Mouse (Mus musculus) MEL (cell line): Measurements from ENCODE around the gene Dapk2. TPM values are rescaled to one million over a fixed set of nuclear protein-coding genes. Genes with fewer than 3 reads are reported as not detected.
A peak's percentile ranks its signal among the peaks of the same experiment; 100 is the strongest.

Experiments
- DNase-seq: peaks from one replicate; pipeline ENCODE4 v3.0.0; 2011; ENCODE audit warnings: low read depth, low spot score
- H3K27ac ChIP-seq: 2 replicates; pipeline ENCODE4 v1.5.1; 2012; ENCODE audit warnings: low read depth, mild to moderate bottlenecking, control low read depth, low read length, moderate library complexity; ENCODE audit not compliant: control insufficient read depth
- H3K27me3 ChIP-seq, 2 experiments: fragments of 150-350 bp in 1 of 2; sonication (generic) in 1 of 2; 2 replicates each; pipeline ENCODE4 v1.6.1; 2012; ENCODE audit warnings: low read length in 2 of 2, mild to moderate bottlenecking in 2 of 2, improper control_type of control experiment in 1 of 2, moderate library complexity in 1 of 2; ENCODE audit not compliant: insufficient read depth in 2 of 2, control insufficient read depth in 1 of 2
- H3K36me3 ChIP-seq, 2 experiments: 2 replicates each; pipeline ENCODE4 v1.6.1; 2012 to 2014; ENCODE audit warnings: low read length in 2 of 2, improper control_type of control experiment in 1 of 2, inconsistent platforms in 1 of 2, mild to moderate bottlenecking in 1 of 2; ENCODE audit not compliant: insufficient read depth in 2 of 2, control insufficient read depth in 1 of 2
- H3K4me1 ChIP-seq, 2 experiments: fragments of 150-350 bp in 1 of 2; sonication (generic) in 1 of 2; 2 replicates each; pipeline ENCODE4 v1.6.1; 2012; ENCODE audit warnings: low read length in 2 of 2, improper control_type of control experiment in 1 of 2, mild to moderate bottlenecking in 1 of 2; ENCODE audit not compliant: insufficient read depth in 2 of 2, control insufficient read depth in 1 of 2
- H3K4me3 ChIP-seq, 2 experiments: fragments of 150-350 bp in 1 of 2; sonication (generic) in 1 of 2; 2 replicates each; pipeline ENCODE4 v1.5.1; 2012; ENCODE audit warnings: low read depth in 2 of 2, low read length in 2 of 2, mild to moderate bottlenecking in 2 of 2, moderate library complexity in 2 of 2, control low read depth in 1 of 2, improper control_type of control experiment in 1 of 2; ENCODE audit not compliant: control insufficient read depth in 1 of 2, insufficient read depth in 1 of 2
- H3K79me2 ChIP-seq: 2 replicates; pipeline ENCODE4 v1.6.1; 2012; ENCODE audit warnings: mild to moderate bottlenecking, low read length, moderate library complexity; ENCODE audit not compliant: control insufficient read depth, poor library complexity, insufficient read depth
- H3K9ac ChIP-seq: 2 replicates; pipeline ENCODE4 v1.6.1; 2012; ENCODE audit warnings: low read depth, mild to moderate bottlenecking, control low read depth, low read length, moderate library complexity; ENCODE audit not compliant: control insufficient read depth, poor library complexity, severe bottlenecking
- H3K9me3 ChIP-seq: fragments of 150-350 bp; sonication (generic); replicated peaks from 2 replicates; pipeline ENCODE4 v1.6.1; 2012; ENCODE audit warnings: mild to moderate bottlenecking, low read length, improper control_type of control experiment, moderate library complexity; ENCODE audit not compliant: insufficient read depth
- BHLHE40 ChIP-seq: IDR thresholded peaks from 2 replicates; pipeline ENCODE4 v1.6.1; 2012; ENCODE audit warnings: low read depth, mild to moderate bottlenecking, inconsistent platforms, low read length, improper control_type of control experiment, borderline replicate concordance
- CHD2 ChIP-seq: IDR thresholded peaks from 2 replicates; pipeline ENCODE4 v1.6.1; 2011; ENCODE audit warnings: low read length, improper control_type of control experiment
- CTCF ChIP-seq, 3 experiments: IDR thresholded peaks in 2 of 3; conservative IDR thresholded peaks in 1 of 3; 2 replicates each; pipeline ENCODE4 v1.5.1; 2011 to 2012; ENCODE audit warnings: low read length in 3 of 3, low read depth in 2 of 3, mild to moderate bottlenecking in 2 of 3, improper control_type of control experiment in 1 of 3, inconsistent platforms in 1 of 3, mixed read lengths in 1 of 3, moderate library complexity in 1 of 3; ENCODE audit not compliant: control insufficient read depth in 1 of 3, insufficient read depth in 1 of 3, poor library complexity in 1 of 3, severe bottlenecking in 1 of 3
- E2F4 ChIP-seq: IDR thresholded peaks from 2 replicates; pipeline ENCODE4 v1.6.1; 2011; ENCODE audit warnings: low read depth, low read length, improper control_type of control experiment, borderline replicate concordance
- ELF1 ChIP-seq: IDR thresholded peaks from 2 replicates; pipeline ENCODE4 v1.6.1; 2014; ENCODE audit warnings: low read depth, mild to moderate bottlenecking, inconsistent platforms, low read length, improper control_type of control experiment, moderate library complexity
- EP300 ChIP-seq, 2 experiments: IDR thresholded peaks; 2 replicates each; pipeline ENCODE4 v1.6.1; 2011; ENCODE audit warnings: improper control_type of control experiment in 2 of 2, low read length in 2 of 2, low read depth in 1 of 2, mild to moderate bottlenecking in 1 of 2
- ETS1 ChIP-seq: IDR thresholded peaks from 2 replicates; pipeline ENCODE4 v1.6.1; 2012; ENCODE audit warnings: low read depth, mild to moderate bottlenecking, inconsistent platforms, low read length, improper control_type of control experiment, moderate library complexity
- GABPA ChIP-seq: IDR thresholded peaks from 2 replicates; pipeline ENCODE4 v1.6.1; 2012; ENCODE audit warnings: low read depth, mild to moderate bottlenecking, inconsistent platforms, low read length, improper control_type of control experiment, moderate library complexity
- GATA1 ChIP-seq: IDR thresholded peaks from 2 replicates; pipeline ENCODE4 v1.6.1; 2011; ENCODE audit warnings: low read depth, low read length, improper control_type of control experiment
- HCFC1 ChIP-seq: IDR thresholded peaks from 2 replicates; pipeline ENCODE4 v1.6.1; 2012; ENCODE audit warnings: low read depth, mild to moderate bottlenecking, inconsistent platforms, low read length, improper control_type of control experiment, moderate library complexity
- JUND ChIP-seq: IDR thresholded peaks from 2 replicates; pipeline ENCODE4 v1.6.1; 2011; ENCODE audit warnings: low read depth, mild to moderate bottlenecking, improper control_type of control experiment, low read length
- MAZ ChIP-seq: IDR thresholded peaks from 2 replicates; pipeline ENCODE4 v1.6.1; 2012; ENCODE audit warnings: low read depth, mild to moderate bottlenecking, inconsistent platforms, low read length, improper control_type of control experiment
- MXI1 ChIP-seq: IDR thresholded peaks from 2 replicates; pipeline ENCODE4 v1.6.1; 2011; ENCODE audit warnings: mild to moderate bottlenecking, low read depth, low read length, improper control_type of control experiment
- MYB ChIP-seq: IDR thresholded peaks from 2 replicates; pipeline ENCODE4 v1.6.1; 2011; ENCODE audit warnings: mild to moderate bottlenecking, low read depth, low read length, improper control_type of control experiment
- MYC ChIP-seq: IDR thresholded peaks from 2 replicates; pipeline ENCODE4 v1.6.1; 2011; ENCODE audit warnings: low read depth, mild to moderate bottlenecking, low read length, improper control_type of control experiment, moderate library complexity
- NELFE ChIP-seq: IDR thresholded peaks from 2 replicates; pipeline ENCODE4 v1.6.1; 2011; ENCODE audit warnings: low read depth, low read length, improper control_type of control experiment
- NRF1 ChIP-seq: IDR thresholded peaks from 2 replicates; pipeline ENCODE4 v1.6.1; 2014; ENCODE audit warnings: low read depth, mild to moderate bottlenecking, inconsistent platforms, low read length, improper control_type of control experiment, moderate library complexity; ENCODE audit not compliant: poor library complexity, insufficient read depth, severe bottlenecking
- RCOR1 ChIP-seq: IDR thresholded peaks from 2 replicates; pipeline ENCODE4 v1.6.1; 2012; ENCODE audit warnings: low read depth, mild to moderate bottlenecking, inconsistent platforms, low read length, improper control_type of control experiment
- SIN3A ChIP-seq: IDR thresholded peaks from 2 replicates; pipeline ENCODE4 v1.6.1; 2012; ENCODE audit warnings: low read length, improper control_type of control experiment, inconsistent platforms
- TAL1 ChIP-seq: IDR thresholded peaks from 2 replicates; pipeline ENCODE4 v1.6.1; 2012; ENCODE audit warnings: mild to moderate bottlenecking, inconsistent platforms, low read length, moderate library complexity, mixed read lengths
- TBP ChIP-seq: IDR thresholded peaks from 2 replicates; pipeline ENCODE4 v1.8.0; 2011; ENCODE audit warnings: low read depth, low read length, improper control_type of control experiment
- TCF12 ChIP-seq: IDR thresholded peaks from 2 replicates; pipeline ENCODE4 v1.6.1; 2014; ENCODE audit warnings: low read depth, mild to moderate bottlenecking, inconsistent platforms, low read length, improper control_type of control experiment, moderate library complexity
- USF1 ChIP-seq: IDR thresholded peaks from 2 replicates; pipeline ENCODE4 v1.6.1; 2014; ENCODE audit warnings: low read depth, mild to moderate bottlenecking, inconsistent platforms, low read length, improper control_type of control experiment, moderate library complexity
- USF2 ChIP-seq, 2 experiments: IDR thresholded peaks; 2 replicates each; pipeline ENCODE4 v1.6.1; 2011 to 2012; ENCODE audit warnings: improper control_type of control experiment in 2 of 2, low read length in 2 of 2, borderline replicate concordance in 1 of 2, inconsistent platforms in 1 of 2, low read depth in 1 of 2, mild to moderate bottlenecking in 1 of 2; ENCODE audit not compliant: insufficient read depth in 1 of 2
- ZC3H11A ChIP-seq: IDR thresholded peaks from 2 replicates; pipeline ENCODE4 v1.6.1; 2012; ENCODE audit warnings: low read depth, mild to moderate bottlenecking, inconsistent platforms, low read length, improper control_type of control experiment
- ZKSCAN1 ChIP-seq: IDR thresholded peaks from 2 replicates; pipeline ENCODE4 v1.6.1; 2012; ENCODE audit warnings: low read depth, mild to moderate bottlenecking, inconsistent platforms, low read length, improper control_type of control experiment, moderate library complexity
- ZNF384 ChIP-seq: IDR thresholded peaks from 2 replicates; pipeline ENCODE4 v1.6.1; 2012; ENCODE audit warnings: low read depth, mild to moderate bottlenecking, inconsistent platforms, low read length, improper control_type of control experiment
- polyA plus RNA-seq, 2 experiments: library from polyadenylated mRNA; stranded (reverse) in 1 of 2; unstranded in 1 of 2; fragments of >175 nt in 1 of 2; fragments of >200 nt in 1 of 2; gene quantifications; 2 replicates each; pipeline versions ENCODE4 v1.2.1 to v1.2.4; 2012; ENCODE audit warnings: low replicate concordance in 2 of 2, low read depth in 1 of 2; ENCODE audit not compliant: insufficient read length in 2 of 2, insufficient read depth in 1 of 2, missing spikeins in 1 of 2
- total RNA-seq: library from RNA; depleted of rRNA; stranded (reverse); fragments of 300-350 nt; gene quantifications from 2 replicates; pipeline ENCODE4 v1.2.3, GENCODE M21; 2012

The Dapk2 gene
- total and polyA plus RNA-seq, 3 experiments: 5.8 to 8.3 TPM; not detected in 1

- H3K4me3 ChIP-seq: no peak overlapping the region
- peak; percentile 75 for DNase-seq
- H3K9me3 ChIP-seq: no peaks in the 10 kb centered on the region
- H3K27me3 ChIP-seq: no peaks in the 10 kb centered on the region
- no peak overlapping the region for H3K9ac ChIP-seq
- H3K79me2 ChIP-seq: no peaks in the 10 kb centered on the region
- peaks cover 0 to 13% of the 10 kb centered on the region in 2 experiments; a peak in 2 of 4 replicates for H3K36me3 ChIP-seq
- TF ChIP-seq TBP (0 out of 2 replicates have a peak, but pooled peaks have one; percentile 3), GATA1 (no peak), CTCF (IDR thresholded peaks at IDR 0.05 in 2 of 3, conservative IDR thresholded peaks at IDR 0.05 in 1 of 3; ENCODE audit: control insufficient read depth in 1 of 3, insufficient read depth in 1 of 3, low read depth in 2 of 3, low read length in 3 of 3, poor library complexity in 1 of 3, severe bottlenecking in 1 of 3) (no peak), ZC3H11A (no peak), TAL1 (no peak), BHLHE40 (no peak), E2F4 (no peak), NRF1 (no peak), MXI1 (no peak), NELFE (no peak), ZNF384 (no peak), JUND (peak; percentile 88), HCFC1 (no peak)
- peaks cover 5 to 33% of the 10 kb centered on the region in 2 experiments for H3K4me1 ChIP-seq
- H3K27ac ChIP-seq: no peak overlapping the region
These were observed 136.2 kb downstream of the Dapk2 start for GRCm38 (mm10) chr9:66294227-66294626.

- H3K36me3 ChIP-seq: peaks cover 0 to 13% of the 10 kb centered on the region in 2 experiments; a peak in 2 of 4 replicates
- TF ChIP-seq GATA1 (peak; percentile 97), EP300 (IDR thresholded peaks at IDR 0.05; ENCODE audit: low read depth in 1 of 2, low read length in 2 of 2) (peak; percentile 95), USF2 (IDR thresholded peaks at IDR 0.05; ENCODE audit: borderline replicate concordance in 1 of 2, insufficient read depth in 1 of 2, low read depth in 1 of 2, low read length in 2 of 2) (no peak), RCOR1 (peak; percentile 80), MYC (no peak), ETS1 (peak; percentile 98), SIN3A (peak; percentile 86), CHD2 (peak; percentile 63), TAL1 (peak; percentile 98), ZC3H11A (no peak), MYB (no peak), HCFC1 (peak; percentile 44; the same call in 1 of the 2 replicates), E2F4 (no peak), JUND (no peak), MAZ (peak; percentile 95), MXI1 (peak; percentile 39; the same call in 1 of the 2 replicates), TBP (peak; percentile 48; the same call in 1 of the 2 replicates), ELF1 (peak; percentile 55; the same call in 1 of the 2 replicates), ZKSCAN1 (no peak), USF1 (no peak), TCF12 (peak; percentile 99), NRF1 (no peak), GABPA (no peak), BHLHE40 (peak; percentile 40; the same call in 1 of the 2 replicates)
- TF ChIP-seq, all 39 proteins: peak for 14
- Histone ChIP-seq H3K27ac (peak overlapping the region; percentile 87), H3K79me2 (no peaks in the 10 kb centered on the region), H3K27me3 (no peaks in the 10 kb centered on the region), H3K9ac (no peak overlapping the region), H3K9me3 (no peaks in the 10 kb centered on the region), H3K4me3 (no peak overlapping the region), H3K4me1 (peaks cover 5 to 33% of the 10 kb centered on the region in 2 experiments)
- peak; percentile 99 for DNase-seq
These were observed 137.0 kb downstream of the Dapk2 start for GRCm38 (mm10) chr9:66294980-66295410.
